Mouse (Mus musculus) induced T-regulatory cell, adult 2 months (primary cell): ENCODE data around the gene Slk.
"Not testable (repeated sequence)": the region's sequence is repeated elsewhere in the genome, so short reads cannot be mapped to it uniquely, and the experiment has no call there.

Source experiments
- DNase-seq: peaks from one replicate; pipeline ENCODE4 v3.0.0-alpha.2; 2012; ENCODE audit warnings: low read depth

Gene Slk

DNA sequence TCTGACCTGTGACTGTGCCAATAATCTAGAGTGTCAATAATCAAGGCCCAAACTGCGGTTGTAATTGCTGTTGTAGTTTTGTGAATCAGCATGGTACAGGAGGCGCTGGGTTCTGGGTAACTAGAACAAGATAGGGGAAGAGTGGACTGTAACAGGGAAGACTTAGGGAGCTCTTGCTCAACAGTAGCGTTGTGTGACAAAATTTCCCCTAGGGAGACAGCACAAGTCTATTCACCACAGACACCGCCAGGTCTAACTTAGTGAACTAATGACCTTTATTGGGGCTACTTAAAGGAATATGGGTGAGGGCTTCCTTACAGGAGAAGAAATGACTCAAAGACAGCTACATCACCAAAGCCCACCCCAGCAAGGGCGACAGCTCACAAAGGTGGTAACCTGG is 9.4 kb upstream of the Slk start:
- DNase-seq = no peak

- not testable (repeated sequence) for DNase-seq
Measured at GRCm38 (mm10) chr19:47571981-47572380, 7.5 kb upstream of the Slk start.

GRCm38 (mm10) chr19:47573718-47574117 is 5.8 kb upstream of the Slk start:
- DNase-seq = no peak

GRCm38 (mm10) chr19:47578581-47579224 is 775 bp upstream of the Slk start:
- DNase-seq = no peak

GRCm38 (mm10) chr19:47579788-47580631 is 532 bp downstream of the Slk start:
- DNase-seq = peak; percentile 62

- DNase-seq = no peak
Measured at GRCm38 (mm10) chr19:47585772-47586171, 6.3 kb downstream of the Slk start.

GRCm38 (mm10) chr19:47587009-47587408 is 7.5 kb downstream of the Slk start:
- no peak for DNase-seq

DNA sequence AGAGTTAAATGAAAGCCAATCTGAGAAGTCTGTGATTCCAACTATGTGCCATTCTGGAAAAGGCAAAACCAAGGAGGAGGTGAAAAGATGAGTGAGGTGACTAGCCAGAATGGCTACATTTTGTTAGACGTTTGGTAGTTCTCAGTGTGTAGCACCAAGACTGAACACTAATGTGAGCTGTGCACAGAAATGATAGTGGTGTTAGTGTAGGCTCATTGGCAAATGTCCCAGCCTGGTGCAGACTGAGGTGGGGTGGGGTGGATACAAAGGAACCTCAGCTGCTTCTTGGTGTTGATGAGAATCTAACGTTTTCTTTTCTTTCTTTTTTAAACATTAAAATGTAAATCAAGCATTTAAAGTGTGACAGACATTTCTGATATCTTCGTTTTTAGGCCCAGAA is 29.0 kb downstream of the Slk start:
- no peak for DNase-seq

- peak; percentile 4 for DNase-seq
Measured at GRCm38 (mm10) chr19:47613442-47613841, 34.0 kb downstream of the Slk start.

- DNase-seq = no peak
Measured at GRCm38 (mm10) chr19:47621478-47621877, 42.0 kb downstream of the Slk start.

DNA sequence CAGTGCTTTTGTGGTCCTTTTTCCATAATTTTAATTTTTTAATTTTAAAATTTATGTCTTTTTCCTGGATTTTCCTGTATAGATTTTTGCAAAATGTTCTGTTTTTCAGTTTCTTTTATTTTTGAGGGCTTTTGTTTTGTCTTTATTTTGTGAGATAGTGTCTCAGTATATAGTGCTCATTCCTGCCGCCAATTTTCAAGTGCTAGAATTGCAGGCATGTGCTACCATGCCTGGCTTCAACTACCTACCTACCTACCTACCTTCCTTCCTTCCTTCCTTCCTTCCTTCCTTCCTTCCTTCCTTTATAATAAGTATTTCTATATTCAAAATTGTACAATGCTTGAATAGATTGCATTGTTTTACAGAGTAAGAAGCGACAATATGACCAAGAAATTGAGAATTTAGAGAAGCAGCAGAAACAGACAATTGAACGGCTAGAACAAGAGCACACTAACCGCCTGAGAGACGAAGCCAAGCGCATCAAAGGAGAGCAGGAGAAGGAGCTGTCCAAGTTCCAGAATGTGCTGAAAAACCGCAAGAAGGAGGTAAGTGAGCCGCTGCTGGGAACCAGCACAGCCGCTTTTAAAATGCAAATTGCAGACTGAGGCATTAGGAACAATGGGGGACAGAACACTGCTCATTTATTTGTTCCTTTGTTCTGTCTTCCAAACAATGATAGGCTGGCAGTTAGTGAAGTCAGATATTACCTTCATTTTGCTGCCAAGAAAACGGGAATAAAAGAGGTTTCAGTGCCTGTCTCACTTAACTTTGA is 45.6 kb downstream of the Slk start:
- no peak for DNase-seq

DNA sequence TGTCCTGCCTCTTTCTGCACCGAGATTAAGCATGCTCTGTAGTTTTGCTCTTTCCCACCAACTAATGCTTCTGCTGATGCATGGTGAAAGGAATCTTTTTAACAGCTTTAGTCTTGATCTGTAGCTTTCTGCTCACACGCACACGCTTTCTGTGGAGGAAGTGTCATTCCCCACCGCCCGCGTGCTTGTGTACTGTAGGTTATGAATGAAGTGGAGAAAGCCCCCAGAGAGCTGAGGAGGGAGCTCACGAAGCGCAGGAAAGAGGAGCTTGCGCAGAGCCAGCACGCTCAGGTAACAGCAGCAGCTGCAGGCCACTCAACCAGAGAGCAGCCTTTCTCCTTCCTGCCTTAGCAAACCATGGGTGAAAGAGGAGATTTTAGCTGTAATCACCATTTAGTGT is 48.0 kb downstream of the Slk start:
- DNase-seq = no peak

GRCm38 (mm10) chr19:47629068-47629467 is 49.6 kb downstream of the Slk start:
- DNase-seq = no peak

DNA sequence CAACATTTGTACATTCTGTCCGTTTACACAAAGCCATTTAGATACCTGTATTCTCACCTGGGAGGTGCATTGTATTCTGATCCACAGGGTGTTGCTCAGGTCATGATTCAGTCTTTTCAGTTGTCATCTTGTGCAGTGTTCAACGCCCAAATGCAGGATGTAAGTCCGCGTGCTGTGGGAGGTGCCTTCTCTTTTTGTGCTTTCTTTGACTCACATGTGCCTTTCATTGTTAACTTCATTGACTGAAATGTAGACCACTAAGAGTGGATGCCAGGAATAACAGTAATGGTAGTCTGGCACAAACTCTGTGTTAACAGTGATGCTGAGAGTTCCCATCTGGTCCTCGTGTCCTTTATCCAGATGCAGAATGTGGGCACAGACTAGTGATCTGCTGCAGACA is 50.9 kb downstream of the Slk start:
- no peak for DNase-seq

GRCm38 (mm10) chr19:47631799-47632198 is 52.3 kb downstream of the Slk start:
- DNase-seq = no peak

- DNase-seq = no peak
Measured at GRCm38 (mm10) chr19:47635380-47635779, 55.9 kb downstream of the Slk start.

- no peak for DNase-seq
Measured at GRCm38 (mm10) chr19:47643910-47644309, 64.4 kb downstream of the Slk start.

DNA sequence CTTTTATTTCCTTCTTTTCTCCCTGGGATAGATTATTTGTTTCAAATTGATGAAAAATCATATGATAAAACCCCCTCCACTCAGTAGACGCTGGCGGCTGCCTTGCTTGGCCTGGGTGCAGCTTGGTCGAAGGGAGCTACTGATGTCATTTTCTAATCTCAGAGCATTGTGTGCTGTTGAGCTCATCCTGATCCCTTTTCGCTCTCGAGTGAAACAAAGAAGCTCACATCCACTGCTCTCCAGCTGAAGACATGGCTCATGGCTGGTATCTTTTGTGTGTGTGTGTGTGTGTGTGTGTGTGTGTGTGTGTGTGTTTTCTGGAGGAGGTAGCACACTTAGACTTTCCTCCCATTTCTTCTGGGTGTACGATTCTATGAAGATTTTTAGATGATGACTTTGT is 66.1 kb downstream of the Slk start:
- no peak for DNase-seq

GRCm38 (mm10) chr19:47646508-47647120 is 67.1 kb downstream of the Slk start:
- DNase-seq = no peak

GRCm38 (mm10) chr19:47649071-47649470 is 69.6 kb downstream of the Slk start:
- no peak for DNase-seq

- no peak for DNase-seq
Measured at GRCm38 (mm10) chr19:47650366-47651159, 71.1 kb downstream of the Slk start.

GRCm38 (mm10) chr19:47651160-47651480 is 71.6 kb downstream of the Slk start:
- no peak for DNase-seq
